Mouse (Mus musculus) olfactory bulb, adult 2 months (tissue): ENCODE results near the gene 9530003J23Rik.

Experiments
- CTCF ChIP-seq: fragments of 200-500 bp; IDR thresholded peaks from 2 replicates; pipeline ENCODE4 v1.5.1; 2012; ENCODE audit warnings: low read depth, mild to moderate bottlenecking, low read length, moderate library complexity; ENCODE audit not compliant: insufficient read depth
- POLR2A ChIP-seq: fragments of 200-500 bp; IDR thresholded peaks from 2 replicates; pipeline ENCODE4 v1.6.1; 2012; ENCODE audit warnings: mild to moderate bottlenecking, low read depth, low read length, moderate library complexity; ENCODE audit not compliant: insufficient read depth

DNA sequence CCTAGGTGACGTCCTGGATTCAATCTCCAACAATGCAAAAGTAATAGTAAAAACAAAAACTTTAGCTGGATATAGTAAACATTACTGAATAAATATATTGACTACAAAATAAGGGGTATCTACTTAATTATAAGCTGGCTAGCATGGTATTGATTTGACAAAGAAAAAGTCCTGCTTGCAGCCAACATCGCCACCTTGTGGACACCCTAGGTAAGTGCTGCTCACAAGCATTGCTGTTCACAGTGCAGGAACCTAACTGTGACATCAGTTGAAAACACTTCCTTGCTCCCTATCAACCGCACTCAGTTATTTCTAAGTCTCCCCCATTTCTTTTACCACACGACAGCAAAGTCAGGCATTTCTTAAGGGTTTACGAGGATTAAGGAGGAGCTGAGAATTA is 21.7 kb downstream of the 9530003J23Rik start:
- no peak for TF ChIP-seq CTCF
- no peak for TF ChIP-seq POLR2A
